ENCODE assay signal across 8 mouse cellular contexts in the genomic region with DNA sequence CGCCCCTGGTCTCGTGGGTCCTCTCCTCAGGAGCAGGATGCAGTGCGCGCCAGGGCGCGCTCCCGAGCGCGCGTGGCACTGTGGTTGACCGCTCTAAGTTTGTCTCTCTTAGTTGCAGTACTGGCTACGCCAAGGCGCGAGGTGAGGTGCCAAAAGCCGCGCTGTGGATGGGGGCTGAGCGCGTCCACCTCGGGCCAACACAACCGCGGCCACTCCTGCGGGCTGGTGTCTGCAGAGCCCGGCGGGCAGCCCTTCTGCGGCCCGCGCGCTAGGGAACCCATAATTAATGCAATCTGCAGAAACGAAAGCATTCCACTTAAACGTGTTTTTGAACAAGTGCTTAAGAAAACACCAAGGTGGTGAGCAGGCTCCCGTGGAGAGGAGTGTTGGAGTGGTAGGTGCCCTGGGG. TPM values are rescaled to one million over a fixed set of nuclear protein-coding genes. Genes with fewer than 3 reads are reported as not detected.
DNase-seq lines count a peak whose midpoint lies in the region; ATAC-seq and TF ChIP-seq lines count a peak whose summit lies in the region.

No protein-coding gene starts in this region.

- H3K9ac ChIP-seq in ES-E14 (ENCODE audit: insufficient read depth, low read depth, low read length, poor library complexity, severe bottlenecking) = no peak overlapping the region
- peak overlapping the region; percentile 69 for H3K9ac ChIP-seq in intestine, embryonic 16.5 days (ENCODE audit: low read depth, low read length)
- no peak overlapping the region for H3K9ac ChIP-seq in midbrain, embryonic 12.5 days (replicated peaks)

- 1% methylated on average over 31 of the region's 31 CpGs for WGBS in cerebellum, adult 2 months
- WGBS in intestine, embryonic 16.5 days = 0% methylated on average over 31 of the region's 31 CpGs
- 2% methylated on average over 31 of the region's 31 CpGs for WGBS in midbrain, embryonic 12.5 days
- 2% methylated on average over 31 of the region's 31 CpGs for WGBS in thymus, adult 2 months

- H3K36me3 ChIP-seq in ES-E14 (ENCODE audit: control insufficient read depth, insufficient read depth, low read length, poor library complexity, severe bottlenecking) = no peaks in the 10 kb centered on the region
- no peaks in the 10 kb centered on the region for H3K36me3 ChIP-seq in intestine, embryonic 16.5 days (ENCODE audit: control insufficient read depth, insufficient read depth, low read length)
- no peaks in the 10 kb centered on the region for H3K36me3 ChIP-seq in midbrain, embryonic 12.5 days
- no peaks in the 10 kb centered on the region for H3K36me3 ChIP-seq in thymus, adult 2 months (ENCODE audit: control insufficient read depth, insufficient read depth, low read length)

- H3K27ac ChIP-seq in cerebellum, adult 2 months (ENCODE audit: insufficient read depth, low read length) = no peak overlapping the region
- no peak overlapping the region for H3K27ac ChIP-seq in ES-E14 (ENCODE audit: insufficient read depth, low read depth, low read length, poor library complexity, severe bottlenecking)
- peak overlapping the region; percentile 82 for H3K27ac ChIP-seq in gastrocnemius, adult 2 months
- peak overlapping the region; percentile 49; the same call in 1 of the 2 replicates for H3K27ac ChIP-seq in intestine, embryonic 16.5 days (ENCODE audit: low read length)
- H3K27ac ChIP-seq in midbrain, embryonic 12.5 days (replicated peaks) = no peak overlapping the region
- no peak overlapping the region for H3K27ac ChIP-seq in thymus, adult 2 months (ENCODE audit: control insufficient read depth, insufficient read depth, low read length)

- H3K4me3 ChIP-seq in cerebellum, adult 2 months (replicated peaks; ENCODE audit: insufficient read depth, low read depth, low read length) = no peak overlapping the region
- H3K4me3 ChIP-seq in ES-E14 (ENCODE audit: insufficient read depth in 1 of 2, low read depth in 1 of 2, low read length in 2 of 2, poor library complexity in 1 of 2, severe bottlenecking in 1 of 2) = peak overlapping the region; percentile 40 to 56; a peak in 3 of 4 replicates
- H3K4me3 ChIP-seq in gastrocnemius, adult 2 months = peak overlapping the region; percentile 71
- peak overlapping the region; percentile 61 for H3K4me3 ChIP-seq in intestine, embryonic 16.5 days (ENCODE audit: low read length)
- peak overlapping the region; percentile 44 for H3K4me3 ChIP-seq in midbrain, embryonic 12.5 days
- H3K4me3 ChIP-seq in thymus, adult 2 months (ENCODE audit: control insufficient read depth, insufficient read depth, low read length) = no peak overlapping the region

- in situ Hi-C loops in ES-E14 (cut with MboI; ENCODE audit: low sequenced_read_pairs in 2 of 2, unreplicated experiment in 2 of 2) = no loop called here

- intact Hi-C loops in gastrocnemius, adult 2 months (cut with DNase I) = loop anchor here (5.0 to 10.0 kb wide), 2 partner anchors 38 to 94 kb away; no protein-coding TSS in a partner anchor

- no peak for TF ChIP-seq CTCF in cerebellum, adult 2 months (IDR thresholded peaks at IDR 0.05; ENCODE audit: borderline replicate concordance, insufficient read depth, low read depth, low read length)
- no peak for TF ChIP-seq CTCF in gastrocnemius, adult 2 months (IDR thresholded peaks at IDR 0.05)
- TF ChIP-seq CTCF in thymus, adult 2 months (IDR thresholded peaks at IDR 0.05; ENCODE audit: borderline replicate concordance, control insufficient read depth, extremely low read depth, insufficient read depth, low read length, poor library complexity) = no peak

- peak; percentile 29 for ATAC-seq in intestine, embryonic 16.5 days
- no peak for ATAC-seq in midbrain, embryonic 12.5 days (ENCODE audit: low FRiP score, low read depth)

- H3K9me3 ChIP-seq in ES-E14 (ENCODE audit: control insufficient read depth, insufficient read depth, low read depth, low read length) = no peaks in the 10 kb centered on the region
- no peaks in the 10 kb centered on the region for H3K9me3 ChIP-seq in intestine, embryonic 16.5 days (ENCODE audit: control insufficient read depth, low read length)
- no peaks in the 10 kb centered on the region for H3K9me3 ChIP-seq in midbrain, embryonic 12.5 days

- peak; percentile 36 to 56 for DNase-seq in cerebellum, postnatal 10 days
- DNase-seq in cerebellum, adult 2 months = no peak
- DNase-seq in ES-E14 (ENCODE audit: low read depth, low spot score) (no peak), MN1 (ENCODE audit: low spot score) (no peak)
- DNase-seq in gastrocnemius, adult 2 months = peak; percentile 69
- no peak for DNase-seq in thymus, adult 2 months

- H3K4me2 ChIP-seq in intestine, embryonic 16.5 days (ENCODE audit: low read depth, low read length) = peak overlapping the region; percentile 93
- peak overlapping the region; percentile 77 for H3K4me2 ChIP-seq in midbrain, embryonic 12.5 days (replicated peaks)

- no peak for TF ChIP-seq POLR2A in cerebellum, adult 2 months (IDR thresholded peaks at IDR 0.05; ENCODE audit: borderline replicate concordance, insufficient read depth, low read length)
- TF ChIP-seq POLR2A in thymus, adult 2 months (IDR thresholded peaks at IDR 0.05; ENCODE audit: control insufficient read depth, extremely low read depth, insufficient read depth, low read length, poor library complexity) = no peak

- 0 out of 2 replicates have a peak, but pooled peaks cover 4% of the 10 kb centered on the region for H3K4me1 ChIP-seq in cerebellum, adult 2 months (ENCODE audit: control insufficient read depth, insufficient read depth, low read length)
- peaks cover 0 to 8% of the 10 kb centered on the region in 2 experiments; a peak in 1 of 4 replicates for H3K4me1 ChIP-seq in ES-E14 (ENCODE audit: control insufficient read depth in 2 of 2, insufficient read depth in 2 of 2, low read length in 2 of 2, poor library complexity in 1 of 2)
- H3K4me1 ChIP-seq in intestine, embryonic 16.5 days (ENCODE audit: control insufficient read depth, insufficient read depth, low read length) = peaks cover 11% of the 10 kb centered on the region; the same call in 1 of the 2 replicates
- H3K4me1 ChIP-seq in midbrain, embryonic 12.5 days = peaks cover 18% of the 10 kb centered on the region
- no peaks in the 10 kb centered on the region for H3K4me1 ChIP-seq in thymus, adult 2 months (replicated peaks; ENCODE audit: control insufficient read depth, insufficient read depth, low read length)

- peaks cover 1% of the 10 kb centered on the region; the same call in 1 of the 2 replicates for H3K27me3 ChIP-seq in cerebellum, adult 2 months (ENCODE audit: control insufficient read depth, insufficient read depth, low read length)
- H3K27me3 ChIP-seq in intestine, embryonic 16.5 days (replicated peaks; ENCODE audit: control insufficient read depth, insufficient read depth, low read length) = peaks cover 25% of the 10 kb centered on the region
- peaks cover 67% of the 10 kb centered on the region for H3K27me3 ChIP-seq in midbrain, embryonic 12.5 days
- H3K27me3 ChIP-seq in thymus, adult 2 months (ENCODE audit: control insufficient read depth, insufficient read depth, low read length) = no peaks in the 10 kb centered on the region

TF ChIP-seq in ES-E14, 5 proteins besides CTCF, POLR2A, EP300 and RAD21:
- TF ChIP-seq ZC3H11A (IDR thresholded peaks at IDR 0.05; ENCODE audit: borderline replicate concordance, low read depth, low read length) = no peak
- TF ChIP-seq MAFK (IDR thresholded peaks at IDR 0.05; ENCODE audit: insufficient read depth, low read depth, low read length) = no peak
- no peak for TF ChIP-seq ZNF384 (IDR thresholded peaks at IDR 0.05; ENCODE audit: low read depth, low read length)
- TF ChIP-seq CHD2 (IDR thresholded peaks at IDR 0.05; ENCODE audit: low read depth, low read length) = no peak
- TF ChIP-seq HCFC1 (IDR thresholded peaks at IDR 0.05; ENCODE audit: borderline replicate concordance, insufficient read depth, low read length) = no peak

RNA-seq across cellular contexts. Expression of gene Smoc2, which starts 1.1 kb away (rescaled TPM):
- 1.1 and 1.6 TPM in 2 replicates for polyA plus RNA-seq in cerebellum, adult 2 months (2012; rRNA removed)
- 0.48 and 3.1 TPM in 2 replicates for total RNA-seq in ES-E14 (2012; rRNA removed)
- 10 to 100 TPM; 40.6 to 65.5 TPM for total RNA-seq in gastrocnemius, adult 2 months (2021)
- 117 and 122 TPM in 2 replicates for polyA plus RNA-seq in intestine, embryonic 16.5 days (2015; fragmentation: Nextera tagmentation; extraction: Ambion mirVana)
- polyA plus RNA-seq in midbrain, embryonic 12.5 days (2016; fragmentation: Nextera tagmentation; extraction: Ambion mirVana) = 12.3 and 24.0 TPM in 2 replicates
- 15.6 and 17.8 TPM in 2 replicates for polyA plus RNA-seq in thymus, adult 2 months (2012; rRNA removed)

Comparison
In these comparisons a context has a peak if more than half of its experiments do, and no peak if none do; other contexts are left out.
1. DNase-seq: peak in cerebellum, postnatal 10 days (2 of 2) and gastrocnemius, adult 2 months (single experiment); none in cerebellum, adult 2 months (0 of 2), ES-E14 (single experiment), MN1 (single experiment) and thymus, adult 2 months (single experiment).
2. H3K27ac ChIP-seq: peak in gastrocnemius, adult 2 months (single experiment) and intestine, embryonic 16.5 days (single experiment); none in cerebellum, adult 2 months (single experiment), ES-E14 (single experiment), midbrain, embryonic 12.5 days (single experiment) and thymus, adult 2 months (single experiment).
3. H3K4me3 ChIP-seq: peak in ES-E14 (2 of 2), gastrocnemius, adult 2 months (single experiment), intestine, embryonic 16.5 days (single experiment) and midbrain, embryonic 12.5 days (single experiment); none in cerebellum, adult 2 months (single experiment) and thymus, adult 2 months (single experiment).